Mouse (Mus musculus): ENCODE measurements around the gene Dpp4.

GRCm38 (mm10) chr2:62449692-62450346 lies 37.8 kb upstream of the Dpp4 start:
- TF ChIP-seq CTCF (IDR thresholded peaks at IDR 0.05; ENCODE audit: control insufficient read depth, insufficient read depth, insufficient read length), result no peak
- TF ChIP-seq MAX (IDR thresholded peaks at IDR 0.05), result no peak
- no peak for TF ChIP-seq MYOD1 (IDR thresholded peaks at IDR 0.05; ENCODE audit: control insufficient read depth, insufficient read length, low read depth)
- no peak for TF ChIP-seq MYOG (IDR thresholded peaks at IDR 0.05; ENCODE audit: control insufficient read depth, extremely low read depth, insufficient read length)
- TF ChIP-seq USF1 (IDR thresholded peaks at IDR 0.05; ENCODE audit: low read depth), result no peak
- TF ChIP-seq CEBPB (IDR thresholded peaks at IDR 0.05; ENCODE audit: low read depth), result no peak
- no peak for TF ChIP-seq FOSL1 (IDR thresholded peaks at IDR 0.05; ENCODE audit: insufficient read depth, low read length, poor library complexity, severe bottlenecking)
